Comparison of ENCODE assay signal across 18 mouse cellular contexts in the genomic region with DNA sequence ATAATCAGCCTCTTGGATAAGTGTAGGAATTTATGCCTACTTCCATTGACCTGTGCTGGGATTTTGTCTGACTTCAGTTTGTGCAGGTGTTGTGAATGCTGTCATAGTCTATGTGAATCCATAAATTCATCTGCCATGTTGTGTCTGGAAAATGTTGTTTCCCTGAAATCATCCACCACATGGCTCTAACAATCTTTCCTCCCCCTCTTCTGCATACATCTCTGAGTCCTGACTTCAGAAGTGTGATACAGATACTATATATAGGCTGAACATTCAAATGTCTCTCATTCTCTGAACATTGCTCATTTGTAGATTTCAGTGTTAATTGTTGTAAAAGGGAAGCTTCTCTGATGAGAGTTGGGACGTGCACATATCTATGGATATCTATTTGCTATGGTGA.
A peak's percentile ranks its signal among the peaks of the same experiment; 100 is the strongest.
DNase-seq lines count a peak whose midpoint lies in the region; ATAC-seq and TF ChIP-seq lines count a peak whose summit lies in the region.
"Had no signal": no experiment of that assay in that cellular context is flagged by ENCODE, and none has a peak within 500 bp of the region (broad histone marks: within the 10 kb centered on the region; RNA-seq: fewer than 3 reads in every experiment).

No protein-coding gene starts in this region.

- H3K27me3 ChIP-seq in forebrain, postnatal 0 days (ENCODE audit: insufficient read depth, low read length) = no peaks in the 10 kb centered on the region
- H3K27me3 ChIP-seq in forebrain, embryonic 12.5 days = no peaks in the 10 kb centered on the region
- H3K27me3 ChIP-seq: embryonic facial prominence, embryonic 12.5 days; forebrain, embryonic 13.5 days; forebrain, embryonic 15.5 days had no signal

- H3K4me3 ChIP-seq in forebrain, postnatal 0 days (ENCODE audit: low read depth, low read length) = no peak overlapping the region
- no peak overlapping the region for H3K4me3 ChIP-seq in forebrain, embryonic 12.5 days (replicated peaks)
- H3K4me3 ChIP-seq: embryonic facial prominence, embryonic 10.5 days; embryonic facial prominence, embryonic 12.5 days; forebrain, embryonic 13.5 days; forebrain, embryonic 15.5 days had no signal

- TF ChIP-seq CTCF in forebrain, postnatal 0 days (IDR thresholded peaks at IDR 0.05; ENCODE audit: low read depth) = no peak

- no peak overlapping the region for H3K9ac ChIP-seq in forebrain, postnatal 0 days
- H3K9ac ChIP-seq in forebrain, embryonic 12.5 days = no peak overlapping the region
- H3K9ac ChIP-seq: embryonic facial prominence, embryonic 12.5 days; forebrain, embryonic 13.5 days; forebrain, embryonic 15.5 days had no signal

- no peak for DNase-seq in forebrain, postnatal 0 days
- peak; percentile 17 for DNase-seq in right cerebral cortex, adult 18-20 months
- no peak for DNase-seq in right cerebral cortex, postnatal 4 days
- DNase-seq in telencephalon, adult 2 months (ENCODE audit: low read depth, low spot score) = peak; percentile 26
- no peak for DNase-seq in thymus, postnatal 14 days
- DNase-seq: adrenal gland, adult 2 months; adrenal gland, postnatal 10 days; adrenal gland, postnatal 25 days; cerebellum, adult 11-12 months; cerebellum, adult 2 months; cerebellum, adult 9-10 months; cerebellum, postnatal 10 days; cerebellum, postnatal 25 days had no signal

- H3K4me2 ChIP-seq in forebrain, postnatal 0 days (ENCODE audit: low read depth) = no peak overlapping the region
- H3K4me2 ChIP-seq in forebrain, embryonic 12.5 days = no peak overlapping the region
- H3K4me2 ChIP-seq: embryonic facial prominence, embryonic 12.5 days; forebrain, embryonic 13.5 days; forebrain, embryonic 15.5 days had no signal

- WGBS in forebrain, postnatal 0 days = 74% methylated on average over 1 of the region's 1 CpGs
- WGBS in forebrain, embryonic 12.5 days = 93% methylated on average over 1 of the region's 1 CpGs

- ATAC-seq in forebrain, postnatal 0 days = peak; percentile 88
- no peak for ATAC-seq in forebrain, embryonic 12.5 days (ENCODE audit: low FRiP score)

- H3K36me3 ChIP-seq in forebrain, postnatal 0 days (ENCODE audit: insufficient read depth) = no peaks in the 10 kb centered on the region
- no peaks in the 10 kb centered on the region for H3K36me3 ChIP-seq in forebrain, embryonic 12.5 days (replicated peaks)
- H3K36me3 ChIP-seq: embryonic facial prominence, embryonic 10.5 days; embryonic facial prominence, embryonic 12.5 days; forebrain, embryonic 15.5 days had no signal

- H3K9me3 ChIP-seq in forebrain, postnatal 0 days (ENCODE audit: low read length) = no peaks in the 10 kb centered on the region
- no peaks in the 10 kb centered on the region for H3K9me3 ChIP-seq in forebrain, embryonic 12.5 days
- H3K9me3 ChIP-seq: embryonic facial prominence, embryonic 10.5 days; embryonic facial prominence, embryonic 12.5 days; forebrain, embryonic 13.5 days; forebrain, embryonic 15.5 days had no signal

- no peak overlapping the region for H3K27ac ChIP-seq in forebrain, postnatal 0 days (ENCODE audit: low read depth, low read length)
- no peak overlapping the region for H3K27ac ChIP-seq in forebrain, embryonic 12.5 days
- H3K27ac ChIP-seq: embryonic facial prominence, embryonic 10.5 days; embryonic facial prominence, embryonic 12.5 days; forebrain, embryonic 13.5 days; forebrain, embryonic 15.5 days had no signal

- no peaks in the 10 kb centered on the region for H3K4me1 ChIP-seq in forebrain, postnatal 0 days (ENCODE audit: insufficient read depth)
- H3K4me1 ChIP-seq in forebrain, embryonic 12.5 days = no peaks in the 10 kb centered on the region
- H3K4me1 ChIP-seq: embryonic facial prominence, embryonic 10.5 days; embryonic facial prominence, embryonic 12.5 days; forebrain, embryonic 13.5 days; forebrain, embryonic 15.5 days had no signal

Comparison
In these comparisons a context has a peak if more than half of its experiments do, and no peak if none do; other contexts are left out.
1. DNase-seq: peak in right cerebral cortex, adult 18-20 months (single experiment) and telencephalon, adult 2 months (single experiment); none in forebrain, postnatal 0 days (single experiment), right cerebral cortex, postnatal 4 days (single experiment) and thymus, postnatal 14 days (single experiment).